Mouse (Mus musculus): Measurements from ENCODE around the gene Skor1.

DNA sequence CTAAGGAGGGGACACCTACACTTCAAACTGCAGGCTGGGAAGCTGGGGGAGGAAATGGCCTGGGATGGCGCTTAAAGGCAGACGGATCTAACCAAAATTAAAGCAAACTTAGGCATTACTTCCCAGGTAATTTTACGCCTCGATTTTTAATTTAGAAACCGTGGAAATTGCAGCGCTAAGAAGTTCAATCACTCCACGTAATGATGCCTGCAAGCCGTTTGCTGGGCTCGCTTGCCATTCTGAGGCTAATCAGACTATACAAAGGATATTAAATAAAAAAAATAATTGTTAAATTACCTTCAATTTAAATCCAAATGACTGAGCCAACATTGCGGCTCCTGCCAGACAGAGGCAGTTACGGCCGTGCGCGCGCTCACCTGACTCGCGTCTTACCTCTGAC lies 9.1 kb downstream of the Skor1 start:
- no peak for TF ChIP-seq CTCF (IDR thresholded peaks at IDR 0.05; ENCODE audit: low read depth)
- no peak for TF ChIP-seq EP300 (IDR thresholded peaks at IDR 0.05; ENCODE audit: low read depth)
